ENCODE assay signal across 20 mouse cellular contexts in genomic region chr13:84905347-84905981, GRCm38 (mm10).
DNase-seq lines count a peak whose midpoint lies in the region; ATAC-seq and TF ChIP-seq lines count a peak whose summit lies in the region.
"Had no signal": no experiment of that assay in that cellular context is flagged by ENCODE, and none has a peak within 500 bp of the region (broad histone marks: within the 10 kb centered on the region; RNA-seq: fewer than 3 reads in every experiment).

No protein-coding gene starts in this region.

- H3K9me3 ChIP-seq in hindbrain, embryonic 14.5 days (ENCODE audit: control insufficient read depth, low read length), result no peaks in the 10 kb centered on the region
- no peaks in the 10 kb centered on the region for H3K9me3 ChIP-seq in neural tube, embryonic 13.5 days
- H3K9me3 ChIP-seq: limb, embryonic 10.5 days; liver, embryonic 15.5 days; stomach, embryonic 15.5 days had no signal

- peak; percentile 94 for ATAC-seq in hindbrain, embryonic 14.5 days (ENCODE audit: low FRiP score)
- peak; percentile 97 for ATAC-seq in neural tube, embryonic 13.5 days (ENCODE audit: low read depth)
- ATAC-seq: inflammation-experienced regulatory T-cells, adult 6 months had no signal

- H3K27me3 ChIP-seq in hindbrain, embryonic 14.5 days (ENCODE audit: control insufficient read depth, insufficient read depth, low read length), result no peaks in the 10 kb centered on the region
- no peaks in the 10 kb centered on the region for H3K27me3 ChIP-seq in neural tube, embryonic 13.5 days
- H3K27me3 ChIP-seq: liver, embryonic 15.5 days; stomach, embryonic 15.5 days had no signal

- peak overlapping the region; percentile 44 for H3K4me2 ChIP-seq in hindbrain, embryonic 14.5 days (replicated peaks)
- peak overlapping the region; percentile 40 for H3K4me2 ChIP-seq in neural tube, embryonic 13.5 days
- H3K4me2 ChIP-seq: liver, embryonic 15.5 days; stomach, embryonic 15.5 days had no signal

- 0 out of 2 replicates have a peak overlapping the region, but pooled peaks have one; percentile 40 for H3K9ac ChIP-seq in hindbrain, embryonic 14.5 days
- no peak overlapping the region for H3K9ac ChIP-seq in neural tube, embryonic 13.5 days
- H3K9ac ChIP-seq: liver, embryonic 15.5 days; stomach, embryonic 15.5 days had no signal

- TF ChIP-seq CTCF in layer of hippocampus, adult 2 months (conservative IDR thresholded peaks at IDR 0.05), result no peak

- WGBS in hindbrain, embryonic 14.5 days, result 39% methylated on average over 6 of the region's 6 CpGs
- 42% methylated on average over 6 of the region's 6 CpGs for WGBS in neural tube, embryonic 13.5 days

- H3K4me1 ChIP-seq in hindbrain, embryonic 14.5 days (replicated peaks; ENCODE audit: control insufficient read depth, insufficient read depth, low read length), result no peaks in the 10 kb centered on the region
- H3K4me1 ChIP-seq in neural tube, embryonic 13.5 days (replicated peaks), result no peaks in the 10 kb centered on the region
- H3K4me1 ChIP-seq: limb, embryonic 10.5 days; liver, embryonic 15.5 days; stomach, embryonic 15.5 days had no signal

- no peaks in the 10 kb centered on the region for H3K36me3 ChIP-seq in hindbrain, embryonic 14.5 days (replicated peaks; ENCODE audit: control insufficient read depth, insufficient read depth)
- no peaks in the 10 kb centered on the region for H3K36me3 ChIP-seq in neural tube, embryonic 13.5 days
- H3K36me3 ChIP-seq: limb, embryonic 10.5 days; liver, embryonic 15.5 days; stomach, embryonic 15.5 days had no signal

- no peak for DNase-seq in layer of hippocampus, adult 2 months (ENCODE audit: low spot score in 2 of 2)
- no peak for DNase-seq in layer of hippocampus, adult 9-10 months (ENCODE audit: low spot score)
- peak; percentile 55 for DNase-seq in brain, embryonic 18.5 days (ENCODE audit: low read depth, low spot score)
- DNase-seq in hindbrain, embryonic 14.5 days (ENCODE audit: low spot score), result peak; percentile 59
- no peak for DNase-seq in natural killer cell, adult 2 months (ENCODE audit: low spot score in 2 of 2)
- DNase-seq in adrenal gland, postnatal 36 days, result no peak
- DNase-seq in kidney, postnatal 4 days, result no peak
- DNase-seq: adrenal gland, postnatal 25 days; cerebellum, adult 8-10 months; gastrocnemius, postnatal 14 days; kidney, postnatal 36 days; lung, postnatal 36 days; thymus, postnatal 36 days had no signal

- peak overlapping the region; percentile 36 for H3K4me3 ChIP-seq in layer of hippocampus, adult 2 months
- H3K4me3 ChIP-seq in hindbrain, embryonic 14.5 days (replicated peaks; ENCODE audit: low read length), result peak overlapping the region; percentile 24
- peak overlapping the region; percentile 19 for H3K4me3 ChIP-seq in neural tube, embryonic 13.5 days
- H3K4me3 ChIP-seq: erythroblast, embryonic 14.5 days; limb, embryonic 10.5 days; liver, embryonic 15.5 days; myocyte; stomach, embryonic 15.5 days had no signal

- peak overlapping the region; percentile 60 for H3K27ac ChIP-seq in layer of hippocampus, adult 2 months
- H3K27ac ChIP-seq in hindbrain, embryonic 14.5 days, result peak overlapping the region; percentile 80
- H3K27ac ChIP-seq in neural tube, embryonic 13.5 days (replicated peaks), result peak overlapping the region; percentile 59
- H3K27ac ChIP-seq: limb, embryonic 10.5 days; liver, embryonic 15.5 days; stomach, embryonic 15.5 days had no signal

Comparison
In these comparisons a context has a peak if more than half of its experiments do, and no peak if none do; other contexts are left out.
1. DNase-seq: peak in brain, embryonic 18.5 days (single experiment) and hindbrain, embryonic 14.5 days (single experiment); none in layer of hippocampus, adult 2 months (0 of 2), layer of hippocampus, adult 9-10 months (single experiment), natural killer cell, adult 2 months (0 of 2), adrenal gland, postnatal 36 days (0 of 2) and kidney, postnatal 4 days (0 of 2).
2. Peak in every context shown above with its lines, with median percentiles within 50 percentile points of each other: H3K27ac ChIP-seq and H3K4me3 ChIP-seq.